Mouse (Mus musculus): ENCODE data around the gene Zbtb4.

- TF ChIP-seq CTCF (IDR thresholded peaks at IDR 0.05; ENCODE audit: control insufficient read depth, insufficient read depth, insufficient read length) (no peak), MAX (IDR thresholded peaks at IDR 0.05) (no peak), MYOG (IDR thresholded peaks at IDR 0.05; ENCODE audit: control insufficient read depth, extremely low read depth, insufficient read length) (no peak), CEBPB (IDR thresholded peaks at IDR 0.05; ENCODE audit: low read depth) (no peak)
These were observed 35.8 kb downstream of the Zbtb4 start, which contains the start of gene Fgf11 for GRCm38 (mm10) chr11:69801379-69801977.
